Mouse (Mus musculus) kidney, postnatal 0 days (tissue): ENCODE data around the gene Cend1. TPM values are rescaled to one million over a fixed set of nuclear protein-coding genes. Genes with fewer than 3 reads are reported as not detected.

Source experiments
- ATAC-seq: fragments of 200-750 bp; cut with Nextera tagmentation; replicated peaks from 2 replicates; pipeline ENCODE4 v1.8.0; 2017; ENCODE audit warnings: low read depth, moderate number of reproducible peaks, moderate TSS enrichment, moderate library complexity; ENCODE audit not compliant: low FRiP score
- DNase-seq: peaks from one replicate; pipeline ENCODE4 v3.0.0-alpha.2; 2016; ENCODE audit warnings: low spot score
- H3K27ac ChIP-seq: fragments of 300-500 bp; sonication (generic); 2 replicates; pipeline ENCODE4 v1.5.1; 2014; ENCODE audit warnings: mild to moderate bottlenecking
- H3K27me3 ChIP-seq: fragments of 300-500 bp; sonication (generic); 2 replicates; pipeline ENCODE4 v1.6.1; 2014; ENCODE audit warnings: low read length, mixed read lengths; ENCODE audit not compliant: insufficient read depth
- H3K36me3 ChIP-seq: fragments of 300-500 bp; sonication (generic); 2 replicates; pipeline ENCODE4 v1.6.1; 2014; ENCODE audit warnings: low read length, mixed read lengths; ENCODE audit not compliant: insufficient read depth
- H3K4me1 ChIP-seq: fragments of 300-500 bp; sonication (generic); replicated peaks from 2 replicates; pipeline ENCODE4 v1.6.1; 2014; ENCODE audit warnings: antibody characterized with exemption, low read length, mixed read lengths; ENCODE audit not compliant: insufficient read depth
- H3K4me2 ChIP-seq: fragments of 300-500 bp; sonication (generic); 2 replicates; pipeline ENCODE4 v1.6.1; 2014; ENCODE audit warnings: mild to moderate bottlenecking, low read length, moderate library complexity, mixed read lengths
- H3K4me3 ChIP-seq: fragments of 300-500 bp; sonication (generic); replicated peaks from 2 replicates; pipeline ENCODE4 v1.5.1; 2014; ENCODE audit warnings: low read depth, low read length
- H3K9ac ChIP-seq: fragments of 300-500 bp; sonication (generic); 2 replicates; pipeline ENCODE4 v1.6.1; 2014; ENCODE audit warnings: low read depth, low read length
- H3K9me3 ChIP-seq: fragments of 300-500 bp; sonication (generic); replicated peaks from 2 replicates; pipeline ENCODE4 v1.6.1; 2016; ENCODE audit warnings: low read length, inconsistent platforms, mixed read lengths
- CTCF ChIP-seq: IDR thresholded peaks from 2 replicates; pipeline ENCODE4 v1.5.1; 2016; ENCODE audit warnings: antibody characterized with exemption, low read depth, mild to moderate bottlenecking, moderate library complexity
- WGBS: fragments of 180-500 bp; shearing (Covaris S2); extraction: QIAGEN DNeasy Blood & Tissue Kit; methylation state at CpG from one replicate; pipeline ENCODE4 v1.1.7; 2014; 5-methylcytosine and 5-hydroxymethylcytosine counted together
- polyA plus RNA-seq: library from polyadenylated mRNA; unstranded; fragments of >200 nt; fragmentation: Nextera tagmentation; extraction: Ambion mirVana; gene quantifications from 2 replicates; pipeline ENCODE4 v1.2.1, GENCODE M21; 2015

Cend1 gene
- polyA plus RNA-seq, 1 experiment from 2014 or later: 2.2 TPM

DNA sequence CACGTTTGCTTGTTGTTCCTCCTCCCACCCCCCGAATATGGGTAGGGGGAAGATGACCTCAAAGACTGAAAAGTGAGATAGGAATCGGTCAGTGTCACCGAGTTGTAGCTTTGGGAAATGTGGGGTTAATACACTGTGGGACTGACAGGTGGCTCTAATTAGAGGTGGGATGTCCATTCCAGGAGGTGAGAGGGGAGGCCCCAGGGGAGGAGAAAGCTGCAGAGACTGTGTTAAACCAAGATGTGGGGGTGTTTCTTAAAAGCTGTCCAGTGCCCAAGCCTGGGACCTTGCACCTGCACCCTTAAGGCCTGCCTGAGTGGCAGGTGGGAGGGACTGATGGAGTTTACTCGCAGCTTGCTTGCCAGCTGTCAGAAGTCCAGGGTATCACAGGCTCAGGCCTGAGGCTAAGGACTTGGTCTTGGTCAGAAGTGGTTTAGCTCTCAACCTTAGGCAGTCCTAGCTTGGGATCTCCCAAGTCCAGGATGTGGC, 33.1 kb upstream of the Cend1 start:
- H3K27me3 ChIP-seq: no peaks in the 10 kb centered on the region
- peak overlapping the region; percentile 79 for H3K4me2 ChIP-seq
- DNase-seq: no peak
- WGBS: 12% methylated on average over 5 of the region's 5 CpGs
- peaks cover 13% of the 10 kb centered on the region; the same call in 1 of the 2 replicates for H3K36me3 ChIP-seq
- no peaks in the 10 kb centered on the region for H3K9me3 ChIP-seq
- no peak for TF ChIP-seq CTCF
- H3K4me3 ChIP-seq: peak overlapping the region; percentile 47
- H3K27ac ChIP-seq: 0 out of 2 replicates have a peak overlapping the region, but pooled peaks have one; percentile 20
- peak overlapping the region; percentile 66; the same call in 1 of the 2 replicates for H3K9ac ChIP-seq
- H3K4me1 ChIP-seq: peaks cover 37% of the 10 kb centered on the region
- ATAC-seq: no peak

DNA sequence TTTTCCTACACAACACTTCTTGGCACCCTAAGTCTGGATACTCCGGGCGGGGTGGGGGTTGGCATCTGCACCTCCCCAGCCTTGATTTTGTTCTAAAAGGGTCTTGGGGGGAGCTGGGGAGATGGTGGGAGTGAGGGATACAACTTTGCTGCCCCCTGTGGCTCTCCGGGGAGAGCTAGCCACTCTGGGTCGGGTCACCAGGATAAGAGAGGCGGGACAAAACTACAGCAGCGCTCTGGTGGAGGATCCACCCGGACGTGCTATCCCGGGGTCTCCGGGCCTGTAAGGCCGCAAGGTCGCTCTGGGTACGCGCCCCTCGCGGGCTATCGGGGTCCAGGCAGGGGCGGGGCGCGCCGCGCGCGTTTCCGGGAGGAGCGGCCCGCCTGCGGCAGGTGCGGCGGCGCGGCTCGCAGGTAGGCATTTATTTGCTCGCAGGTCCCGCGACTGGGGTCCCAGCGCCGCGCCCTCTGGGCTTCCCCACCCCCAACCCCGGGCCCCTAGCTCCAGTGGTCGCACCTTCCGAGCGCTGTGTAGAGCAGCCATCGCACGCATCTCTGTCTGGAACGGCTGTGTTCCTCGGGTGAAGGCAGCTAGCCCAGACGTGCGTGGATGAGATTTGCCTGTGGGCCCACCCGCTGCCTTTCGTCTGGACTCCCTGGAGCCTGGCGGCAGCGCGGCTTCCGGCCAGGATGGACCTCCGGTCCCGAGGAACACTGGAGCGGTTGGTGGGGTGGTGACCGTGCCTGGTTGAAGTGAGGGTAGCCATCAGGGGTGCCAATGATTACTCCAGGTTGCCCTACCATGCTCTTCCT, 32.4 kb upstream of the Cend1 start:
- Histone ChIP-seq H3K36me3 (peaks cover 13% of the 10 kb centered on the region; the same call in 1 of the 2 replicates), H3K9me3 (no peaks in the 10 kb centered on the region), H3K4me3 (peak overlapping the region; percentile 47), H3K27ac (0 out of 2 replicates have a peak overlapping the region, but pooled peaks have one; percentile 20), H3K9ac (peak overlapping the region; percentile 66), H3K4me2 (peak overlapping the region; percentile 79), H3K27me3 (no peaks in the 10 kb centered on the region), H3K4me1 (peaks cover 33% of the 10 kb centered on the region)
- peak; percentile 44 for TF ChIP-seq CTCF
- DNase-seq: peak; percentile 63
- WGBS: 2% methylated on average over 54 of the region's 59 CpGs
- 0 out of 2 replicates have a peak, but pooled peaks have one; percentile 3 for ATAC-seq

DNA sequence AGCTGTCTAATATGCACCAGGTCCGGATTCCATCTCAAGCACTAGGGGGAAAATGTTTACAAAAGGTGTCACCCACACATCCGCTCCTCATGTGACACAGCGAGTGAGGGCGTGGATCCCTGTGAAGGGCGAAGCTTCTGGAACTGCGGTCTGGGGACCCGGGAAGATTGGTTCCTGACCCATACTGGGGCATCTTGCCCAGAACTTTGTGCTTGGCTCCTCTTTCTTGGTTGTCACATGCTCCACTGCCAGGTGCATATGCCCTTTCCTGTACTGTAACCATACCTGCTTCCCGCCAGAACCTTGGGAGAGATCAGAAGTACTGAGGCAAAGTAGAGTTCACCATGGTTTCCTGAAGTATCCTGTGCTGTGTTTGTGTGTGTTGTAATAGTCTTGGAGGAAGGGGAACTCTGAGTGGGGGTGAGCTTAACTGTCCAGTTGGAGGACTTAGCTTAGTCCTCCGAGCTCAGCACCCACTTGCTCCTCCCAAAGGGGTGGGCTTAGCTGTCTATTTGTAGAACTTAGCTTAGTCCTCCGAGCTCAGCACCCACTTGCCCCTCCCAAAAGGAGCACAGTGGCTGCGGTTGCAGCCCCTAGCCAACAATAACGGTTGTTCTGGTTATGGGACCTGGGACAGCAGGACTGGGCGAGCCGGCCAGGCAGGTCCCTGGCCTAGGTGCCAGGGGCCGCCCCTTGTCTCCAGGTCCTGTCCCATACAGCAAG, 31.3 kb upstream of the Cend1 start, which contains the start of gene Cracr2b:
TSS of gene Cracr2b (plus strand) at position 704 of the 723 bp plus-strand sequence.
- Histone ChIP-seq H3K4me1 (peaks cover 33% of the 10 kb centered on the region), H3K4me2 (peak within 1 kb of the TSS; percentile 79), H3K4me3 (peak within 1 kb of the TSS; percentile 47), H3K27me3 (no peaks in the 10 kb centered on the region), H3K9me3 (no peaks in the 10 kb centered on the region), H3K9ac (peak within 1 kb of the TSS; percentile 66), H3K36me3 (peaks cover 13% of the 10 kb centered on the region; the same call in 1 of the 2 replicates), H3K27ac (0 out of 2 replicates have a peak within 1 kb of the TSS, but pooled peaks have one; percentile 20)
- no peak for DNase-seq
- no peak for TF ChIP-seq CTCF
- WGBS: 72% methylated on average over 15 of the region's 15 CpGs
- ATAC-seq: no peak

DNA sequence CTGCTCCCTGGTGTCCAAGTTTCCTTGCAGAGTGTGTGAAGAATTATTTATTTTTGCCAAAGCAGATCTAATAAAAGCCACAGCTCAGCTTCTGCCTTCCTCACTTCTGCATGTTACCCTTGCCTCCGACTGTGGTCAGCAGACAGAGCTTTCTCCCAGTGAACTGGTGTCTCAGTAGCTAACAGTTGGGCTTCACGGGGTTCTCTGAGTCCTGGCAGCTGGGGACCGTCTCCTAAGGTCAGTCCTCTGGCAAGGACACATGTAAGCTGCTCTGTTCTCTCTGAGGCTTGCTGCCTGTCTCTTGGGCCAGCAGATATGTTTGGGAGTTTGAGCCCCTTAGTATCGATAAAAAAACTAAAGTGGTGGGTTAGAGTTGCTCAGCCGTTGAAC, 30.7 kb upstream of the Cend1 start:
- ATAC-seq (no peak), DNase-seq (no peak)
- Histone ChIP-seq H3K4me2 (no peak overlapping the region), H3K9me3 (no peaks in the 10 kb centered on the region), H3K27me3 (no peaks in the 10 kb centered on the region), H3K4me1 (peaks cover 27% of the 10 kb centered on the region), H3K9ac (no peak overlapping the region), H3K36me3 (peaks cover 13% of the 10 kb centered on the region; the same call in 1 of the 2 replicates), H3K27ac (no peak overlapping the region), H3K4me3 (no peak overlapping the region)
- 62% methylated on average over 5 of the region's 5 CpGs for WGBS
- TF ChIP-seq CTCF: no peak

DNA sequence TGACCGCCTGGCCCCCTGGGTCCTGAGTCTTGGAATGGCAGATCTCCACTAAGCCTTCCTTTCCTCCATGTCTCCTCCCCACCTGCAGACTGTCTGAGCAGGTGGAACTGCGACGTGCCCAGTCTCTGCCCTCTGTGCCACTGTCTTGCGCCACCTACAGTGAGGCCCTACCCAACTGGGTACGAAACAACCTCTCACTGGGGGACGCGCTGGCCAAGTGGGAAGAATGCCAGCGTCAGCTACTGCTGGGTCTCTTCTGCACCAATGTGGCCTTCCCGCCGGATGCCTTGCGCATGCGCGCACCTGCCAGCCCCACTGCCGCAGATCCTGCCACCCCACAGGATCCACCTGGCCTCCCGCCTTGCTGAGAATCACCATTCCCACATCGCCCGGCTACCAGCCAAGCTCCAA, 30.0 kb upstream of the Cend1 start:
- Histone ChIP-seq H3K4me1 (peaks cover 20% of the 10 kb centered on the region), H3K9me3 (no peaks in the 10 kb centered on the region), H3K36me3 (peaks cover 13% of the 10 kb centered on the region; the same call in 1 of the 2 replicates), H3K4me3 (no peak overlapping the region), H3K4me2 (no peak overlapping the region), H3K9ac (no peak overlapping the region), H3K27me3 (no peaks in the 10 kb centered on the region), H3K27ac (no peak overlapping the region)
- TF ChIP-seq CTCF: no peak
- WGBS: 92% methylated on average over 17 of the region's 17 CpGs
- no peak for ATAC-seq
- DNase-seq: no peak

DNA sequence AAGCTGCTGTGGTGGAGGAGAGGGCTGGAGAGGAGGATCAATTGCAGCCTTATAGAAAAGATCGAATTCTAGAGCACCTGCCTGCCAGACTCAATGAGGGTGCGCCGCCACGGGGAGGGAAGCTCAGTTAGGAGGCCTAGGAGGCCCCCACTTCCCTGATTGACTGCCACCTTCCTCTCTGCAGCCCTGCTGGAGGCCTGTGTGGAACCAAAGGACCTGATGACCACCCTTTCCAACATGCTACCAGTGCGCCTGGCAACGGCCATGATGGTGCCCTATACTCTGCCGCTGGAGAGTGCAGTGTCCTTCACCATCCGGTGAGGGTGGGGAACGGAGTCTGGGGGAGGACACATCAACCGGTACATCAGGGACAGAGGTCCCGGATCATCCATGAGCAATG, 29.4 kb upstream of the Cend1 start:
- Histone ChIP-seq H3K4me2 (no peak overlapping the region), H3K27ac (no peak overlapping the region), H3K27me3 (no peaks in the 10 kb centered on the region), H3K36me3 (peaks cover 13% of the 10 kb centered on the region; the same call in 1 of the 2 replicates), H3K9ac (no peak overlapping the region), H3K4me1 (peaks cover 15% of the 10 kb centered on the region), H3K4me3 (no peak overlapping the region), H3K9me3 (no peaks in the 10 kb centered on the region)
- no peak for TF ChIP-seq CTCF
- 92% methylated on average over 11 of the region's 11 CpGs for WGBS
- no peak for DNase-seq
- ATAC-seq: no peak
